Mouse (Mus musculus) yolk sac, embryonic 10.5 days (tissue): ENCODE measurements at regions not wholly inside any gene's neighbourhood (a gene's known extent, or its start where the extent isn't known, plus 50 kb on each side); places are given as distances from the start of the nearest gene placed in this dataset.
A peak's percentile ranks its signal among the peaks of the same experiment; 100 is the strongest.

Experiments used
- DNase-seq: peaks from one replicate; pipeline ENCODE4 v3.0.0-alpha.2; 2017; ENCODE audit warnings: low spot score

DNA sequence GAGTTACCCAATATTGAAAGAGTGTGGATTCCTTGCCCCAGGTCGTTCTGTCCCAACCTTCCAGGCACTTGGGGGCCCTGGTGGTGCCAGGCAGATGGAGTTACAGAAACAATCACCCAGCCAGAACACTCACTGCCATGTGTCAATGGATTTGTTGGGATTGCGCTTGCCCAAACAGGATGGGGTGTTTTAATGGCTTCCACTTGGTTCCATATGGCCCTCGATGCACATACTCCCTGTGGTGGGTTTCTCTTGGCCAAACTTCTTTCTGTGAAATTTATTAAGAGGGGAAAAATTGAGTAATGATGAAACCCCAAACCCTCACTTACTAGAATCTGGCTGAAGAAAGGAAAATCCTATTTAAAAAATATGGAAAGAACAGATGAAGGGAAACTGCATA lies 146.8 kb downstream of the Spata18 start:
- no peak for DNase-seq

DNA sequence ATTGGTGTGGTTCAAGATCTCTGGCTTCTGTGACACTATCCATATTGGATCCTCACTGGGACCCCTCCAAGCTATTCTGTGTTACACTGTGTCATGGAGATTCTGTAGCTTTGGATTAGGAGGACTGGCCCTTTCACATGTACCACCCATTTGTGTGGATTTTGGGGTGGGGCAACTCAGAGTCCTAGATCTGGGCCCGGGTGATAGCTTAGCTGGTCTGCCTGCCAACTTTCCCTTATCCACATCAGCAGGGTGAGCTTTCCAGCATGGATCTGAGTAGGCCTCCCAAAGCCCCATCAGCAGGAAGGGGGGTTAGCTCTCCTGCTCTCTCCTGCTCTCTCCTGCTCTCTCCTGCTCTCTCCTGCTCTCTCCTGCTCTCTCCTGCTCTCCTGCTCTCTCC lies 152.3 kb downstream of the Spata18 start:
- no peak for DNase-seq

DNA sequence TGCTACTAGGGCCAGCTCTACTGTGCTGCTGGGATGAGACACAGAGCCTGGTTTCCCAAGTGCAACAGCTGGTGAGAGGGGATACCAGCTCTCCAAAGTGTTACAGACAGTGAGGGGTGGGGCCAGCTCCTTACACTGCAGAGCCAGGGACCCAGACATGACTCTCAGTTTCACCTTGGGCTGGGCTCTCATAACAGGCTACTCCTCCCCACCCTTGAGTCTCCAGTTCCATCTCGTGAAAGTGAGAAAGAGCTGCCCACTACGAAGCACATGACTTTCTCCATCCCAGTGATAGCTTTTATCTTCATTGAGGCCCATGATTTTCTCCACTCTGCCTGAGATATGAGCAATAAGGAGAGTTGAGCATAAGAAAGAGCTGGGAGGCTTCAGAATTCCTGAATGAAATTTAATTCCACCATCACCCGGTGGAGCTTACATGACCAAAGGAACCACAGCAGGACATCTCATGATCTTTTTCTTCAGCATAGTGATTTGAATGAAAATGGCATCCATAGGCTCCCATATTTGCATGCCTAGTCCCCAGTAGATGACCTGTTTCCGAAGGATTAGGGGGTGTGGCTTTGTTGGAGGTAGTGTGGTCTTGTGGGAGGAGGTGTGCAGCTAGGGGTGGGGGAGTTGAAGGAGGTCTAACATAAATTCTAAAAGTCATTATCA lies 153.5 kb downstream of the Spata18 start:
- no peak for DNase-seq

DNA sequence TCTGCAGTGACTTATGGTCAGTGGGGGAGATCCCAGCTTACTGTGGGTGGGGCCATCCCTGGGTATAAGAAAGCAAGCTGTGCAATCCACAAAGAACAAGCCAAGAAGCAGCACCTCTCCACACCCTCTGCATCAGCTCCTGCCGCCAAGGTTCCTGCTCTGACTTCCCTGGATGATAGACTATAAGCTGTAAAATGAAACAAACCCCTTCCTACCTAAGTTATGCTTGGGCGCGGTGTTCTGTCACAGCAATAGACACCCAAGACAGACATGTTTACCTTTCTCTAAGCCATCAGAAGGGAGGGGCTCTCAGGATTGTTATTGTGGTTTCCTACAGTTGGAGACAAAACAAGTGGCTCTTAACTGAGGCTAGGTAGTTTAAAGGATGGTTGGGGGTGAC lies 159.5 kb downstream of the Spata18 start:
- no peak for DNase-seq

DNA sequence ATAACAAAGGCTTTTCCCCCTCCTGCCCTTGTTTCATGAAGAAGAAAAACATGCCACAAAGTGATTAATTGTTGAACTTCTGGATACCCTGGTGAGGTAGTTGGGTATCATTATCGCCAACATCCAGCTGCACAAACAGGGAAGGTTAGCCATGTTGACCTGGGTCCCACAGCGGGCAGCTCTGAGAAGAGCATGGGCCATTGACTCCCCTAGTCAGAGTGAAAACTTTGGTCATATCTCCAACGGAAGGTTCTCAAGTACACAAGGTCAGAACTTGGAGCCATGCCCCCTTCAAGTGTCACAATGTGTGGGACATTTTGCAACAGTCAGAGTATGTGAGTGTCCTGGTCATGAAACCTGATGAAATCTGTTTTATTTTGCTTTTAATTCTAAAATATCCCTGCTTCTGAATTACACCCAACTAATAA lies 159.9 kb downstream of the Spata18 start:
- no peak for DNase-seq

DNA sequence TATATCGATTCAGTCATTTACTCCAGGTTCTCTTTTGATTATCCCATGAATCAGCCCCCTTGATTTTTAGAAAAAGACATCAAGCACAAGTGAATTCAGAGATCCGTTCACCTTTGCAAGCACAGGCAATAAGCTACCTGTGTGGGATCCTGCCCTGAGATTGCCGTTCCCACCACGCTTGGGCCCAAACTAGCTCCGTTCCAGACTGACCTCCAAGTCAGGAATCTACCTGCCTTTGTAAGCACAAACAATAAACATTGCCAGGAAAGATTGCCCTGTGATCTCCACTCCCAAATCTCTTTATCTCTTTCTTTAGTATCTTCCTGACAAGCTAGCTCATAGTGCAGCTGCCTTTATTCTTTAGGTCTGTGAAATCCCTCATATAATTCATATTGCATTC lies 164.6 kb downstream of the Spata18 start:
- no peak for DNase-seq

DNA sequence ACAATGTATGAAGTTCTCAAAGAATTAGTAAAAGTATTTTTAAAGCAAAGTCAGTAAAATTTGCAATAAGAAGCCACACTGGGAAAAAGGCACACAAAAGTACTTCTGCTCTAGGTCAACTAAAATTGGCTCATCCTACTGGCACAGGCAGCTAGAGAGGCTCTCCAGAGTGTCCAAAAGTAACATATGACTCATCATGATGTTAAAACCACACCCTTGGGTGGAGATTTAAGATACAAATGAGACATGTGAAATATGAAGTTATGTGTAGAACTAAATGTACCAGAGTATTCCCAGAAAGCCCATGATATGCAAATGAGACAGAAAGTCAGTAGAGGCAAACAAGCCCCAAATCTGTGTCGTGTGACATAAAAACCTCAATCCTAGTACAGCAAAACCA lies 166.0 kb downstream of the Spata18 start:
- DNase-seq: no peak

DNA sequence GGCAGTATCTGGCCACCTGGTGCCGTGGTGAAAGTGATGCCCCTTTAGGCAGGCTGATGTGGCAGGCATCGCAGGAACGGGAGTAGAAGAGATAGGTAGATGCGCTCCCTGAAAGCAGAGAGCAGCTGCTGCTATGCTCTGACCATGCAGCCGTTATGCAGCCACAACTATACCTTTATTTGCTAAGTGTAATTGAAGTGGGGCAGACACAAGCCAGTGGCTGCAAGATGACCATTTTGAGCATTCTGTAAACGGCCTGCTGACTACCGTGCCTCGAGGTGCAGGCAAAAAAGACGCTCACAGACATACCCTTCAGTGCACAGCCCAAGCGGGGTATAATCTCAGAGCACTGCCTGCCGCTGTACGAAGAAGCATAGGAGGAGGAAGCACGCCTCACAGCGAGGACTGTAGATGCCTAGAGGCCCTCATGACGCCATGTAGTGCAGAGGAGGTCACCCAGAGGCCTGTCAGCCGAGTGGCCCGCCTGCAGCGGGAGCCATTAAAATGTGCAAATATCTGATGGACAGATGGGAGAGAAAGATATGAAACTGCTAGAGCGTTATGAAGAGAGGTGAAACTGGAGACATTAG lies 170.9 kb downstream of the Spata18 start:
- DNase-seq: no peak

DNA sequence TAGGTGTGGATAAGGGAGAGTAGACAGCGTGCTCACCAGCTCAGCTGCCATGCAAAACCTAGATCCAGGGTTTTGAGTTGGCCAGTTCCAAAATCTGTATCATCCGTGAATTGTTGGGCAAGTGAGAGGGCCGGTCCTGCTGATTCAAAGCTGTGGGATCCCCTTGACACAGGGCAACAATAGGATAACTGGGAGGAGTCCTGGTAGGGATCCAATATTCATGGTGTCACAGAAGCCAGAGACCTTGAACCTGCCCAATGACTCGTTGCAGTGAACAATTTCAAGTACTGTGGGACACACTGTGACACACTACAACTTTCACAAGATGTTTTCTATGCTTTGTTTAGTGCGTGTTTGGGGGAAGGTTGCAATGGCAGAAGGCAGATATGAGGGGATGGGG lies 172.2 kb downstream of the Spata18 start:
- DNase-seq: no peak

DNA sequence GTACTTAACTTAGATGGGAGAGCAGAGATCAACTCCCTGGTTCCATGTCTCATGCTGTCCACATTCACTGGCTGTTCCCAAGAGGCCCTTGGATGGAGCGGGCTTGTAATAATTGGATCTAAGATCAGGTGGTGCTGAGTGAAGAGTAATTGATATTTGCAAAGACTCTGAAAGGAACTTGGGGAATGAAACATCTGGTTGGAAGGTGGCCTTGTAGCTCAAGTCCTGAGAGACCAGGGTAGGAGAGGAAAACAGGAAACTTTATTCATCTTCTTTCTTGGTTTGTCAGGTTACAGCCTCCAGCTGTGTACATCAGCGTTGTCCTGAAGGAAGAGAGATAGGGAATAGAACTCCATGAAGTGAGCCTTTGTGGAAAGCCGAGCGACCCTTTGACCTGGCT lies 175.8 kb downstream of the Spata18 start:
- DNase-seq: no peak

DNA sequence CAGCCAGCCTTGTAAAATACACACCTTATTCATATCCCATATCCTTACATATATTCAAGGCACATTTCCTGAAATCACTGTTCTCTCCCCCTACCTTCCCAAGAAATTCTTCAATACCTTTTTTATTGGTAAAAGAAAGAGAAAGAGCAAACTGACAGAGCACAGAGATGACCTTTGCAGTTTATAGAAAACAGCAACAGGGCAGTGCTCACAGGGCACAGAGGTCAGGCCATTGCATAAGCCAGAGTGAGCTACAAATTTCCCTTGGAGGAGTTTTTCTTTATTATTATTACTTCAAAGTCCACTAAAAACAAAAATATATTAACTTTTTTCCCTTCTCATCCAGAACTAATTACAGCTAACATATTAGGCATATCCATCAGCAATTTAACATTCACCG lies 182.5 kb downstream of the Spata18 start:
- DNase-seq: no peak

DNA sequence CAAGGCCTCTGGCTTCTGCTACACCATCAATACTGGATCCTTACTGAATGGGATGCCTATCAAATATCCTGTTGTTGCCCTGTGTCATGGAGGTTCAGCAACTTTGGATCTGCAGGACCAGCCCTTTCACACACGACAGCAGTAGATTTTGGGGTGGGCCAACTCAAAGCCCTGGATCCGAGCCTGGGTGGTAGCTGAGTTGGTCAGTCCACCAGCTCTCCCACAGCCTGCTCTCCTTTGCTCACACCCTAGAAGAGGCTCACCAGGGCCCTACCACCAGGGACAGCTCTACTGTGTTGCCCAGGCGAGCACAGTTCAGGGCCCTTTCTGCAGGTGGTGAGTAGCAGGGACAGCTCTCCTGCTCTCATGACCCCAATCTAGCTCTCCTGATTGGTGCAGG lies 192.6 kb downstream of the Spata18 start:
- DNase-seq: no peak

DNA sequence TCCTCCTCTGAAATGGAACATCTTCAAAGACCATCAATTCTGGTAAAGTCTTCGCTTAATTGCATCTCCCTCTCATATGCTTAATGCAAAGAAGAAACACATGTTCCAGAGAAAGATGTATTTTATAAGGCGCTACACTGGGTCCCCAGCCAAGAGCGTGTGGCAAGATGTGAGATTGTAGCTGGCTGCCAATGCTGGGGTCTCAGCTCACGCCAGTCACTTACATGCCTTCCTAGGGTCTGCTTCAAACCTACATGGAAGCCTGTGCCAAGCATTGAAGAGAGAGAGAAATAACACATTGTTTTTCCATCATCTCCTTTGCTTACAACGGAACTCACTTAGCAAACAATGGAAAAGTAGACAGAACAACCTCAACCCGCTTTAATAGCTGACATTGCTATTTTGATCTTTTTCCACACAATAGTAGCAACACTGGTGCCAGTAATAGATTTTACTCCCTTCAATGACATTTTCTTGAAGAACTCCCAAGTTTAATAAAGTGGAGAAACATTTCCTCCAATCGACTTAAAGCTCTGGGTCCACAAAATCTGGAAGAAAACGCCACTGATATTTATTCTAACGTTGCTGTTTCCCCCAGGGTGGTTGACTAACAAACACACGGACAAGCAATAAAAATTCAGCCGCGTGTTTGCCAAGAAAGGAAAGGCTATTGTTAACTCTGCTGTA lies 195.1 kb downstream of the Spata18 start:
- DNase-seq: no peak

DNA sequence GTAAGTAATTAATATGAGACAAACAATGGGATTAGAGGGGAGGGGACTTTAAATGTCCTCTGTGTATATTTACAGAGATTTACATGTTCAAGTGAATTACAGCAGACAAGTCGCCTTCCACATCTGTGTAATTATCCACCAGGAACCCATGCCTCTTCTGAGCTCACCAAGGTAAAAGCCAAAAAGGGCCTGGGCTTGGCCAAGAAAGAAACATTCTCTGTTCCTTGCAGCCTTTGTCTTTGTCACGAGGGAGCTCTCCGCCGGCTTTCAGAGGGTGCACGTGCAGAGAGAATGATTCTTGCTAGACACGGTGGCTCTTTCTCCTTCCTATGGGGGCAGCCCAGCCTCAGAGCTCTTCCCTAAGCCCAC lies 195.6 kb downstream of the Spata18 start:
- DNase-seq: no peak

DNA sequence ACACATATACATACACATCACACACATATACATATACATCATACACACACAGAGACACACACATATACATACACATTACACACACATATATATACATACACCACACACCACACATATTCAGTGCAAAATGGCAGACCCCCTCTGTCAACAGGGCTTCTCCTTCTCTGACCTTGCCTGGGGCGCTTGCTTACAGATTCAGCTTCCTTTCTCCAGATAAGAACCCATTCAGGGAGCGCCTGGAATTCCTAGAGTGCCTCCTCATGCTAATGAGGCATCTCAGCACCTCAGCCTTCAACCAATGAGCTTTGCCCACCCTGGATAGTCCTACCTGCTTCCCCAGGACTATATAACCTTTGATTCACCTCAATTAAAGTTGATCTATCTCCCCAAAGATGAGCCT lies 200.3 kb downstream of the Spata18 start:
- peak; percentile 14 for DNase-seq

DNA sequence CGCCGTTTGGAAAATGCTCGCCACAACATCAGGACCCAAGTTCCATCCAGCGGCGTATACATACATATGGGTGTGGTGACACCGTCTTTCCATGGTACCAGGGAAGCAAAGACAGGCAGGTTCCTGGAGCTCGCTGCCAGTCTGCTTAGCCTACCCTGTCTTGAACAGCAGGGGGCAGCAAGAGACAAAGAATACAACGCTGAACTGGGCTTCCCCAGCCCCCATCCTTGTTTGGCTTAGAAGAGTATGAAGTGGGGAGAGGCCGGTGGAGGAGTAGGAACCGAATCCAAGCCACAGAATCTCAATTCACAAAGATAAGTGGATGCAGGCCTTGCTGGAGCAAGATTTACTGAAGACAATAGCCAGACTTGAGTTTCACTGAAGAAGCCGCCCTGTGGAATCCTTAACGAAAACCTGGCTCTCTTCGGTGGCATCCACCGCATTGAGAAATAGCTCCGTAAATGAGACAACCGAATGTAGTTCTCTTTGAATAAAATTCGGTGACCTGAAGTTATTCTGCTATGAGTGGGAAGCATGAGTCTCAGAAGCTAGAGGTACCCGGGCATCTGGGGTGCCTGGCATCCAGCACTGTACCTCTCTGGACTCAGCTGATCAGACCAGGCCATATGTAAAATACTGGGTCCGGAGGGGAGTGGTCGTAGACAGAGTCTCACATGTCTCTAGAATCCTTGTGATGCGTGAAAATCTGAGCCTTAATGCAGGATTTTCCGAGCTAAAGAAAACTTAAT lies 203.0 kb downstream of the Spata18 start:
- peak; percentile 57 for DNase-seq

DNA sequence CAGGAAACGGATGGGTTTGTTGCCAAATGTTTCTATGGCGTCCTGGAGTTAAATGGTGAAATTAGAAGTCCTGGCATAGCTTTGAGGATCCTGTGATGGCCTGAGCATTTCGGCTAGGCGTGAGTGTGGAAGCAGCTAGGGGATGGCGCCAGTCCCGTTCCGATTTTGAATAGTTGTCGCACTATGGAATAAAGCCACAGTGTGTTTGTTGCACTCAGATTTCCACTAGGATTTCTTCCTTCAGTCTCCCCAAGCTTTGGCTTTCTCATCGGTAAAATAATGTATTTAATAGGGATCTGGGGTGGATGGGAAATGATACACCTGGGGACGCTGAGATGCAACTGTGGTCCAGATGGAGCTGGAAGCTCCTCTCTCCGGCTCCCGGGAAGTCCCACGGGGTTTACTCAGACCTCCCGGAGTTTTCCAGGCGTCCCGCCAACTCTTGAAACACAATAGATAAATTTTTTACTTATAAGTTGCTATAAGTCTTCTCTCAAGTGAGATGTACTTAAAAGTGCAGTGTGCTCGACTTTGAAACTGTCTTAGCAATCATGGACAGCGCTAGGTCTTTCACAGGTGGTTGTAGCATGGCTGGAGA lies 203.7 kb downstream of the Spata18 start:
- DNase-seq: no peak

DNA sequence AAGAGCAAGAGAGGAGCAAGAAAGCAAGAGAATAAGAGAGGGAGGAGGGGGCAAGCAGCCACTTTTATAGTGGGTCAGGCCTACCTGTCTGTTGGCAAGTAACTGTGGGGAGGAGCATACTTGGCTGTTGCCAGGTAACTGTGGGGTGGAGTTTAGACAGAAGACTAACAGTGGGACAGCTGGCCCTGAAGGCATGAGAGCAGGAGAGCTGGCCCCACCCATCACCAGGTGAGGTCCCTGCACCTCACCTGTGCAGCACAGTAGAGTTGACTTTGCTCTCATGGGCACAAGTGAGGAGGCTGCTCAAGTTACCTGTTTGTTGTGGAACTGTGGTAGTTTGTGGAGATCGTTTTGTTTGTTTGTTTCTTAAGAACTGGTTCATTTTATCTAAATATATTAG lies 208.1 kb downstream of the Spata18 start:
- DNase-seq: no peak

DNA sequence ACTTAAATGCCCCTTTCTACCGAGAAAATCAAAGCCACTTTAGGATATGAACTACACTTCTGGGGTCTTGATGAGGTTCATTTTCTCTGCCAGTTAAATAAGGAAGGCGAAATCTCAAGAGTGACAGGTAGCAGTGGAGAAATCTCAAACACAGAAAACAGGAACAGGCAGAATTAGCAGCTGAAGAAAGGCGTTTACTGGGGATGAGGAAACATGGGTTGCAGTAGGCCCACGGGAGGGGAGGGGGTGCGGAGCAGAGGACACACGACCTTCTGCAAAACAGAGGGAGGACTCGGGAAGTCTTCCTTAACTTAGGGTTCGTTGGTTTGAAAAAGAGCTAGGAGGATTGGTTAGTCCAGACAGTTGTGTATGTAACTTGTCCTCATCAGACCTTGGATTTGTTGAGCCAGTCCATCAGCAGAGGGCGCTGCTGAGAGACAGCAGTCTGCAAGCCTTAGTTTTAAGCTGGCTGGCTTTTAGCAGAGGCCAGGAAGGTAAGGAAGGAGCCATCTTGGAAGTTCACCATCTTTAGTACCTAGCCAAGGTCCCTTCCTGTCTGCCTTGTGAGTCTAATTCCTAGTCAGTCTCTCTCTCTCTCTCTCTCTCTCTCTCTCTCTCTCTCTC lies 204.0 kb downstream of the Usp46 start:
- DNase-seq: no peak

DNA sequence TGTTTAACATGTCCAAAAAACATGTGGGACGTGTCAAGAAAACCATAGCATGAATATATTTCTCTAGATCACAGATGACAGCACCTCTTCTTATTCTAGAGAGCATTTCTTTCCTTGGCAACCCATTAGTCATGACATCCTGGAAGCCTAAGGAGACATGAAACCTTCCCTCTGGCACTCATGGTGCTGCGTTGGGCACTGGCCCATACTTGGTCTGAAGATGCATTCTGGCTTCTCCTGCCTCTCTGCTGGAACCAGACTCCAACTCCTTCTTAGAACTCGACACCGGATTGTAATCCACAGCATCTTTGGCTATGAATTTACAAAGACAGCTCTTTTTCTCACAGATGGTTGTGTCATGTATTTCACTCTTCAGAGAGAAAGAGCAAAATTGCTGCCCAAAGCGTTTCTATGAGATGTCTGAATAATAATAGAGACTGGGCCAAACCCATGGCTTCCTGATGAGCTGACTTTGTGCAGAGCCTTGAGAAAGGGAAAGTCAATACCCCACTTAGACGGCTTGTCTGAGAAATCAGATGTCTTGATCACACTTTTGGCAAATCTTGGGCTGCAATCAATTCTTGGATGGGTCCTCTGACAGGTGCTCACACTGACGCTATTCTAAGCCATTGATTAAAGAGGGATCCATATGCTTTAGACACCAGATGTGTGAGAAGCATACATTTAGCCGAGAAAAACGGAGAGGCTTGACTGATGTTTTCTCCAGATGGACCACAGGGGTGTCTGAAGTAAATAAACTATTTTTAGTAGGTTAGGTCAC lies 195.4 kb downstream of the Usp46 start:
- DNase-seq: no peak

DNA sequence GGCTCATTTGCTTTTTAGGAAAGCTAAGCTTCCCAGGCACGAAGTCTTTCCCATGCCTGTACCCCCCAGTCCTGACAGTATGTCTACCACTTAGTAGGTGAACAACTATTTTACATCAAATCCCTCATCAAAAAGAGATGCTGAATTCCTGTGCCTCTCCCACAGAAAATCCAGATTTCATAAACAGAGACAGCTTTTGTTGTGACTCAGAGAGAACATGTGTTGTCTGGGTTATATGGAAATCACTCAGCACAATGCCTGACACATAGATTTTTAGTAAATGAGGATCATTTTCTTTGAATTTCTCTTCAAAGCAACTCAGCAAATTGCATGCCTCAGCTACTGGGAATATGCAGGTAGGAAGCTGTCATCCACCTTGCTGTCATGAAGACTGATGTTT lies 193.5 kb downstream of the Usp46 start:
- no peak for DNase-seq
